In genomic region chr13:99780751-99781460, GRCm38 (mm10) we compare ENCODE assay signal across 13 mouse cellular contexts.
DNase-seq lines count a peak whose midpoint lies in the region; ATAC-seq and TF ChIP-seq lines count a peak whose summit lies in the region.
"Had no signal": no experiment of that assay in that cellular context is flagged by ENCODE, and none has a peak within 500 bp of the region (broad histone marks: within the 10 kb centered on the region; RNA-seq: fewer than 3 reads in every experiment).

No protein-coding gene starts in this region.

- peak overlapping the region; percentile 21; the same call in 1 of the 2 replicates for H3K4me2 ChIP-seq in forebrain, embryonic 11.5 days (ENCODE audit: low read depth, low read length, severe bottlenecking)
- peak overlapping the region; percentile 50 for H3K4me2 ChIP-seq in midbrain, embryonic 16.5 days (ENCODE audit: low read length)
- H3K4me2 ChIP-seq: heart, embryonic 12.5 days had no signal

- H3K4me1 ChIP-seq in heart, embryonic 10.5 days = peaks cover 9% of the 10 kb centered on the region
- H3K4me1 ChIP-seq in heart, adult 2 months (ENCODE audit: control insufficient read depth, insufficient read depth, low read length) = no peaks in the 10 kb centered on the region
- H3K4me1 ChIP-seq in forebrain, embryonic 11.5 days (replicated peaks; ENCODE audit: control insufficient read depth, insufficient read depth, low read length) = peaks cover 17% of the 10 kb centered on the region
- peaks cover 25% of the 10 kb centered on the region for H3K4me1 ChIP-seq in midbrain, embryonic 16.5 days (ENCODE audit: control insufficient read depth, insufficient read depth, low read length)

- no peak for DNase-seq in heart, embryonic 10.5 days (ENCODE audit: low spot score)
- DNase-seq in heart, adult 2 months = no peak
- DNase-seq in forebrain, embryonic 11.5 days (ENCODE audit: low spot score) = peak; percentile 54
- peak; percentile 73 for DNase-seq in hindlimb bud, embryonic 11.5 days (ENCODE audit: extremely low spot score, low read depth, low spot score)
- DNase-seq in spleen, postnatal 4 days (ENCODE audit: low spot score in 2 of 2) = no peak
- DNase-seq: left cerebral cortex, postnatal 4 days; right cerebral cortex, adult 18-20 months had no signal

- no peak overlapping the region for H3K27ac ChIP-seq in heart, embryonic 10.5 days
- H3K27ac ChIP-seq in heart, adult 2 months = no peak overlapping the region
- peak overlapping the region; percentile 46; the same call in 1 of the 2 replicates for H3K27ac ChIP-seq in forebrain, embryonic 11.5 days (ENCODE audit: low read depth, low read length)
- peak overlapping the region; percentile 77 for H3K27ac ChIP-seq in midbrain, embryonic 16.5 days (ENCODE audit: low read length)
- H3K27ac ChIP-seq: macrophage had no signal

- H3K9me3 ChIP-seq in heart, embryonic 10.5 days = no peaks in the 10 kb centered on the region
- no peaks in the 10 kb centered on the region for H3K9me3 ChIP-seq in forebrain, embryonic 11.5 days (ENCODE audit: control insufficient read depth, low read length)
- no peaks in the 10 kb centered on the region for H3K9me3 ChIP-seq in midbrain, embryonic 16.5 days (replicated peaks; ENCODE audit: control insufficient read depth, low read length, poor library complexity, severe bottlenecking)
- H3K9me3 ChIP-seq: heart, embryonic 12.5 days had no signal

- H3K36me3 ChIP-seq in heart, embryonic 10.5 days = no peaks in the 10 kb centered on the region
- no peaks in the 10 kb centered on the region for H3K36me3 ChIP-seq in heart, adult 2 months (ENCODE audit: control insufficient read depth, insufficient read depth, low read length)
- no peaks in the 10 kb centered on the region for H3K36me3 ChIP-seq in forebrain, embryonic 11.5 days (ENCODE audit: control insufficient read depth, insufficient read depth, low read length)
- H3K36me3 ChIP-seq in midbrain, embryonic 16.5 days (ENCODE audit: control insufficient read depth, insufficient read depth, low read length) = no peaks in the 10 kb centered on the region
- H3K36me3 ChIP-seq: heart, embryonic 12.5 days had no signal

- no peak for TF ChIP-seq POLR2A in heart, adult 2 months (IDR thresholded peaks at IDR 0.05; ENCODE audit: insufficient read depth, low read depth, low read length)

- no peak for TF ChIP-seq CTCF in heart, adult 2 months (IDR thresholded peaks at IDR 0.05)

- no peaks in the 10 kb centered on the region for H3K27me3 ChIP-seq in heart, embryonic 10.5 days (ENCODE audit: insufficient read depth, poor library complexity, severe bottlenecking)
- no peaks in the 10 kb centered on the region for H3K27me3 ChIP-seq in heart, adult 2 months (ENCODE audit: control insufficient read depth, insufficient read depth, low read length)
- H3K27me3 ChIP-seq in forebrain, embryonic 11.5 days (ENCODE audit: control insufficient read depth, insufficient read depth, low read length) = no peaks in the 10 kb centered on the region
- H3K27me3 ChIP-seq in midbrain, embryonic 16.5 days (ENCODE audit: control insufficient read depth, insufficient read depth, low read depth, low read length) = no peaks in the 10 kb centered on the region
- H3K27me3 ChIP-seq: heart, embryonic 12.5 days had no signal

- ATAC-seq in forebrain, embryonic 11.5 days (replicated peaks; ENCODE audit: low FRiP score) = peak; percentile 64; the same call in 1 of the 2 replicates
- ATAC-seq in midbrain, embryonic 16.5 days = peak; percentile 82
- no peak for ATAC-seq in CD4-positive, CD25-positive, alpha-beta regulatory T cell, adult 4 months
- no peak for ATAC-seq in megakaryocyte-erythroid progenitor cell, adult 5-6 weeks (replicated peaks; ENCODE audit: low FRiP score, low TSS enrichment, poor library complexity, severe bottlenecking)
- ATAC-seq: Patski had no signal

- no peak for TF ChIP-seq EP300 in heart, adult 2 months (IDR thresholded peaks at IDR 0.05; ENCODE audit: insufficient read depth, low read depth, low read length)

- no peak overlapping the region for H3K9ac ChIP-seq in heart, adult 2 months (ENCODE audit: low read depth, low read length)
- H3K9ac ChIP-seq in forebrain, embryonic 11.5 days (ENCODE audit: low read length) = no peak overlapping the region
- peak overlapping the region; percentile 27; the same call in 1 of the 2 replicates for H3K9ac ChIP-seq in midbrain, embryonic 16.5 days (ENCODE audit: low read depth, low read length)
- H3K9ac ChIP-seq: heart, embryonic 12.5 days had no signal

- H3K4me3 ChIP-seq in heart, embryonic 10.5 days = 0 out of 2 replicates have a peak overlapping the region, but pooled peaks have one; percentile 3
- H3K4me3 ChIP-seq in heart, adult 2 months = no peak overlapping the region
- no peak overlapping the region for H3K4me3 ChIP-seq in forebrain, embryonic 11.5 days (ENCODE audit: low read depth, low read length)
- no peak overlapping the region; the same call in 1 of the 2 replicates for H3K4me3 ChIP-seq in midbrain, embryonic 16.5 days (ENCODE audit: low read depth, low read length)
- H3K4me3 ChIP-seq: heart, embryonic 12.5 days had no signal

- H3K79me2 ChIP-seq in heart, adult 2 months (replicated peaks; ENCODE audit: control insufficient read depth, insufficient read depth, low read length) = no peaks in the 10 kb centered on the region

- 36% methylated on average over 16 of the region's 16 CpGs for WGBS in heart, embryonic 10.5 days
- WGBS in heart, adult 2 months = 31% methylated on average over 16 of the region's 16 CpGs
- WGBS in forebrain, embryonic 11.5 days = 15% methylated on average over 16 of the region's 16 CpGs
- 8% methylated on average over 16 of the region's 16 CpGs for WGBS in midbrain, embryonic 16.5 days

- intact Hi-C loops in heart, adult 2 months (cut with DNase I) = no loop called here

Comparison
In these comparisons a context has a peak if more than half of its experiments do, and no peak if none do; other contexts are left out.
1. DNase-seq: peak in forebrain, embryonic 11.5 days (single experiment) and hindlimb bud, embryonic 11.5 days (single experiment); none in heart, embryonic 10.5 days (single experiment), heart, adult 2 months (0 of 2) and spleen, postnatal 4 days (0 of 2).
2. H3K27ac ChIP-seq: peak in forebrain, embryonic 11.5 days (single experiment) and midbrain, embryonic 16.5 days (single experiment); none in heart, embryonic 10.5 days (single experiment) and heart, adult 2 months (single experiment).
3. ATAC-seq: peak in forebrain, embryonic 11.5 days (single experiment) and midbrain, embryonic 16.5 days (single experiment); none in CD4-positive, CD25-positive, alpha-beta regulatory T cell, adult 4 months (single experiment) and megakaryocyte-erythroid progenitor cell, adult 5-6 weeks (single experiment).